Mouse (Mus musculus) limb, embryonic 14.5 days (tissue): ENCODE data around the gene Chst1. TPM values are rescaled to one million over a fixed set of nuclear protein-coding genes. Genes with fewer than 3 reads are reported as not detected.

ENCODE experiments used
- ATAC-seq: fragments of 200-750 bp; cut with Nextera tagmentation; 2 replicates; pipeline ENCODE4 v1.8.0; 2017; ENCODE audit warnings: low read depth, moderate number of reproducible peaks, moderate TSS enrichment; ENCODE audit not compliant: low FRiP score
- DNase-seq: peaks from one replicate; pipeline ENCODE4 v3.0.0-alpha.2; 2015; ENCODE audit warnings: low spot score
- H3K27ac ChIP-seq: fragments of 300-500 bp; sonication (generic); replicated peaks from 2 replicates; pipeline ENCODE4 v1.5.1; 2014; ENCODE audit warnings: low read depth, mild to moderate bottlenecking, low read length, moderate library complexity, mixed read lengths
- H3K27me3 ChIP-seq: fragments of 300-500 bp; sonication (generic); 2 replicates; pipeline ENCODE4 v1.6.1; 2014; ENCODE audit warnings: low read length, mixed read lengths; ENCODE audit not compliant: control insufficient read depth, insufficient read depth
- H3K36me3 ChIP-seq: fragments of 300-500 bp; sonication (generic); 2 replicates; pipeline ENCODE4 v1.6.1; 2014; ENCODE audit warnings: mild to moderate bottlenecking, low read length, moderate library complexity, mixed read lengths; ENCODE audit not compliant: control insufficient read depth, insufficient read depth
- H3K4me1 ChIP-seq: fragments of 300-500 bp; sonication (generic); 2 replicates; pipeline ENCODE4 v1.6.1; 2014; ENCODE audit warnings: antibody characterized with exemption, low read length, mixed read lengths; ENCODE audit not compliant: control insufficient read depth, insufficient read depth
- H3K4me2 ChIP-seq: fragments of 300-500 bp; sonication (generic); replicated peaks from 2 replicates; pipeline ENCODE4 v1.6.1; 2014; ENCODE audit warnings: low read depth, mild to moderate bottlenecking, low read length, moderate library complexity; ENCODE audit not compliant: severe bottlenecking
- H3K4me3 ChIP-seq: fragments of 300-500 bp; sonication (generic); replicated peaks from 2 replicates; pipeline ENCODE4 v1.5.1; 2014; ENCODE audit warnings: low read length
- H3K9ac ChIP-seq: fragments of 300-500 bp; sonication (generic); 2 replicates; pipeline ENCODE4 v1.6.1; 2014; ENCODE audit warnings: mild to moderate bottlenecking, low read depth, low read length, moderate library complexity; ENCODE audit not compliant: severe bottlenecking
- H3K9me3 ChIP-seq: fragments of 300-500 bp; sonication (generic); 2 replicates; pipeline ENCODE4 v1.6.1; 2016; ENCODE audit warnings: low read length; ENCODE audit not compliant: control insufficient read depth
- POLR2A ChIP-seq: fragments of 200-500 bp; IDR thresholded peaks from 2 replicates; pipeline ENCODE4 v1.8.0; 2012; ENCODE audit warnings: inconsistent platforms, mild to moderate bottlenecking, moderate library complexity, borderline replicate concordance; ENCODE audit not compliant: insufficient read depth, insufficient read length; ENCODE audit errors: extremely low read depth
- WGBS: fragments of 180-500 bp; shearing (Covaris S2); extraction: QIAGEN DNeasy Blood & Tissue Kit; methylation state at CpG from one replicate; pipeline ENCODE4 v1.1.7; 2014; 5-methylcytosine and 5-hydroxymethylcytosine counted together
- polyA plus RNA-seq, 2 experiments: library from polyadenylated mRNA; depleted of rRNA in 1 of 2; stranded (reverse) in 1 of 2; unstranded in 1 of 2; fragments of >200 nt; fragmentation: Nextera tagmentation in 1 of 2; extraction: Ambion mirVana in 1 of 2; gene quantifications; 2 replicates each; pipeline versions ENCODE4 v1.2.1 to v1.2.3; 2012 to 2014

Gene Chst1
- polyA plus RNA-seq, 2 experiments = 7.1 to 15.2 TPM

DNA sequence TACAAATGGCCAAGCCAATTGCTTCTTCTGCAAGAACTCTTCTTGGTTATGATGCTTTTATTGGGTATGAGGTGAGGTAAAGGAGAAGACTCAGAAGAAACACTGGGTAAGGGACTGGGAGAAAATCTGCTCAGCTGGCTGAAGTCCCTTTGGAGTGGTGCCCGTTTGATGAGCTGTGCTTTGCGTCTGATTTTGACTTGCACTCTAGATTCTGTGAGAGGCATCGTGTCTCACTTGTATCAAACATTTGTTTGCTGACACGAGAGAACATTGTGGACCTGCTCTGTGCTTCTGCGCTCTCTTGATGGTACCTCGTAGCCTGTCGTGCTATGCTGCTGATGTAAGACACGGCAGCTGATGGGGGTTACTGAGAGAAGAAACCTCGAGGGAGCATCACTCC lies 21.7 kb upstream of the Chst1 start:
- Histone ChIP-seq H3K9me3 (no peaks in the 10 kb centered on the region), H3K4me1 (no peaks in the 10 kb centered on the region), H3K36me3 (no peaks in the 10 kb centered on the region), H3K4me2 (no peak overlapping the region), H3K27me3 (no peaks in the 10 kb centered on the region), H3K27ac (no peak overlapping the region), H3K4me3 (no peak overlapping the region), H3K9ac (no peak overlapping the region)
- no peak for TF ChIP-seq POLR2A
- WGBS = 75% methylated on average over 9 of the region's 9 CpGs
- no peak for DNase-seq
- no peak for ATAC-seq

DNA sequence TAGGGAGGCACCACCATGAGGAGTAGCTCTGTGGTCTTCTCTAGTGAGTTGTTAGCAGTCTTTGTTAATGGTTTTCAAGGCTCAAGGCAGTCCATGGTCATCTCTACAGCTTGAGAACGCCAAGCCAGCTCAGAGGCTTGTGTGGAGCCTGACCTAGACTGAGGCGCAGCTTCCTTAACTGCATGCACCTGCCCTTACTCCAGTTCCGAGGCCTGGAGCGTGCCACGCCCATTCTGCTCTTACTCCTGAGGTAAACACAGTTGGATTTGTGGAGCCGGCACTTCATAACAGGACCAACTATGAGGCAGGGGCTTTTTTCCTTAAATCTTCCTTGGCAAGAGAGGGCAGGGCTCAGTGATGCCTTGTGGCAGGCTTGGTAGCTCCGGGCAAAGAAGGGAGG lies 18.2 kb upstream of the Chst1 start:
- Histone ChIP-seq H3K36me3 (no peaks in the 10 kb centered on the region), H3K4me1 (no peaks in the 10 kb centered on the region), H3K4me3 (no peak overlapping the region), H3K9ac (no peak overlapping the region), H3K4me2 (no peak overlapping the region), H3K27ac (no peak overlapping the region), H3K27me3 (no peaks in the 10 kb centered on the region), H3K9me3 (no peaks in the 10 kb centered on the region)
- ATAC-seq (no peak), DNase-seq (no peak)
- 81% methylated on average over 7 of the region's 7 CpGs for WGBS
- no peak for TF ChIP-seq POLR2A

DNA sequence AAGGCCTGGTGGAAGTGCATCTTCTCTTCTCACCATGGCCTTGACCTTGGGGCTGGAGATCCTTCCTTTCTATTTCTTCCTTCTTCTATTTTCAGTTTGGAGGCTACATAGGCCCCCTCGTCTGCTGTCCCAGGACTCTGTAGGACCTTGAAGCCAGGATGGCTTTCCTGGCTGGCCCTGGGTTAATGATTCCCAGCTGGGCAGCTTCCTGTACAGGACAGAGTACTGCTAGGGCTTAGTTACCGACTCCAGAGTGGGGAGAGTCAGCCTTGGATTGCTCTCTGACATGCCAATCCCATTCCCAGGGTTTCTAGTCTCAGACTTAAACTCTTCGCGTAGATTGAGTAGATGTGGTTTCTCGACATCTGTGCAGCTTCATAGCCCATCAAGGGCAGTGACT lies 16.9 kb upstream of the Chst1 start:
- TF ChIP-seq POLR2A = no peak
- DNase-seq (no peak), ATAC-seq (no peak)
- Histone ChIP-seq H3K27me3 (no peaks in the 10 kb centered on the region), H3K9me3 (no peaks in the 10 kb centered on the region), H3K27ac (no peak overlapping the region), H3K4me2 (no peak overlapping the region), H3K9ac (no peak overlapping the region), H3K4me1 (no peaks in the 10 kb centered on the region), H3K36me3 (no peaks in the 10 kb centered on the region), H3K4me3 (no peak overlapping the region)
- WGBS = 44% methylated on average over 5 of the region's 5 CpGs

DNA sequence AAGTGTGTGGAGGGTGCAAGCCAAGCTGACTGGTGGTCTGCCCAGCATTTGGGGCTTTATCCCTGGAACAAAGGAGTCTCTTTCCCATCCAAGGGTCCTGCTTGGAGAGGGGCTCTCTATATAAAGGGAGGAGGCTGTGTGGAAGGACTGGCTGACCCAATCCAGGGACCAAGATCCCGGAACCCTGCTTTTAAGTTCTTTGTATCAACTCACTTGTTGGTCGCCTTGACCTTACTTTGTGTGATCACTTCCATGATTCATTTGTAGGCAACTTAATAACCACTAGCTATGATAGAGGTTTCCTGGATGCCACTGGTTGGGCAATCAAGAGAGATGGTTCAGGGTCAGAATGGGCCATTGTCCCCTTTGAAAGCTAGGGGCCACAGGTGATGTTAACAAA lies 11.7 kb upstream of the Chst1 start:
- Histone ChIP-seq H3K9me3 (no peaks in the 10 kb centered on the region), H3K4me1 (no peaks in the 10 kb centered on the region), H3K27ac (no peak overlapping the region), H3K36me3 (no peaks in the 10 kb centered on the region), H3K27me3 (no peaks in the 10 kb centered on the region), H3K4me2 (no peak overlapping the region), H3K4me3 (no peak overlapping the region), H3K9ac (no peak overlapping the region)
- DNase-seq (no peak), ATAC-seq (no peak)
- 90% methylated on average over 2 of the region's 2 CpGs for WGBS
- TF ChIP-seq POLR2A = no peak

DNA sequence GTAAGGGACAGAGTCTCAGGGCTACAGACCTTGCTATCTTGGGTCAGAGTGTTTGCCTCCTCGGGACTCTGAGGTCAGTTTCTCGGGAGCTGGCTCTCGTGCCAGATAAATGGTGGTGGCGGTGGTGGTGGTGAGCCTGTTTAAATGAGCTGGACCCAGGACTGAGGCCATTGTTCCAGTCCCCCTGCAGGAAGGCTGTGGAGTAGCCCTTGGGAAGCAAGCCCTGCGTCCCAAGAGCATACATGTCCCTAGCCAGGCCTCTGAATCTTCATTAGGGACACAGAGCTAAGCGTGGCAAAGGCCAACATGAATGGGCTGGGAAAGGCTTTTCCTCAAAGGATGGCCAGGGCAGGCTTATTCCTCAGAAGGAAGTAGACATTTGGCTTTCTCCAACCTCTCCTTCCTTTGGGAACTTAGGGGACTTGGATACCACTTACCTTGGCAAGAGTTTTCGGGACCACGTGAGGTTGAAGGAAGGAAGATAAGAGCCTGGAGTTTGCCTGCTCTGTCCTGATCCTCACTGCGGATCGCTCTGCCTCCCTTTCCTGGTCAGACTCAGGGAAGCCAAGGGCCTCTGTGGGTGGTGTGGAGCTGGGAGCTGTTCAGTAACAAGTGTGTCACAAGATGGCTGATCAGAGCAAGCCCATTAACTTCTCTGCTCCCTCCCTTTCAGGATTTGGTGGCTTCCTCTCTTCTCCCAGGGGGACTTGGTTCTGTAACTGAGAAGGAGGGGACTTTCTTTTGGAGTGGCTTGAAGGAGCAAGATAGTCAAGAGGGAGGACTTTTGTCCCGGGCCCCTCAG lies 4.4 kb upstream of the Chst1 start:
- DNase-seq = no peak
- Histone ChIP-seq H3K27me3 (no peaks in the 10 kb centered on the region), H3K9me3 (no peaks in the 10 kb centered on the region)

DNA sequence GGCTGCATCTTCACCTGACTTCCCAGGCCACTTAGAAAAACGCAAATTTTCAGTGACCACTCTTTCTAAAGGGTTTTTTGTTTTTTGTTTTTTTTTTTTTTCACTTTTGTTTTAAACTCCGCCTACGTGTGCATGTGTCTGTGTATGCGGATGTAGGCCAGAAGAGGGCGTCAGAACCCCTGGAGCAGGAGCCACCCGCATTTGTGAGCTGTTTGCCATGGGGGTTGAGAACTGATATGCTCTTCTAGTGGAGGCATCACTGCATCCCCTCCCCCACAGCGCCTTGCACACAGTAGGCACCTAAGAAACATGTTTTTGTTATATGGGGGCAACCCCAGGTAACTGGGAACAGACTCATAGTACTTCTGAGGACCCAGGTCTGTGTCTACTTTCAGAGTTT lies 2.2 kb upstream of the Chst1 start:
- H3K27ac ChIP-seq = no peak overlapping the region
- H3K27me3 ChIP-seq = peaks cover 7% of the 10 kb centered on the region; the same call in 1 of the 2 replicates
- H3K9me3 ChIP-seq = no peaks in the 10 kb centered on the region
- peaks cover 12% of the 10 kb centered on the region; the same call in 1 of the 2 replicates for H3K4me1 ChIP-seq
- no peak overlapping the region for H3K4me2 ChIP-seq
- H3K4me3 ChIP-seq = no peak overlapping the region
- no peaks in the 10 kb centered on the region for H3K36me3 ChIP-seq
- no peak overlapping the region for H3K9ac ChIP-seq
- no peak for ATAC-seq
- 16% methylated on average over 7 of the region's 7 CpGs for WGBS
- DNase-seq = no peak
- TF ChIP-seq POLR2A = no peak

More for the DNA sequence above, 4.4 kb upstream of the Chst1 start:
- H3K36me3 ChIP-seq = no peaks in the 10 kb centered on the region
- TF ChIP-seq POLR2A = no peak
- WGBS = 68% methylated on average over 11 of the region's 11 CpGs
- no peak overlapping the region for H3K27ac ChIP-seq
- no peak for ATAC-seq
- no peaks in the 10 kb centered on the region for H3K4me1 ChIP-seq
- no peak overlapping the region for H3K9ac ChIP-seq
- no peak overlapping the region for H3K4me3 ChIP-seq
- H3K4me2 ChIP-seq = no peak overlapping the region
